Mouse (Mus musculus): Measurements from ENCODE around the gene Srsf6. TPM values are rescaled to one million over a fixed set of nuclear protein-coding genes. Genes with fewer than 3 reads are reported as not detected.

The Srsf6 gene
- polyA plus RNA-seq, 1 experiment: 113 TPM

GRCm38 (mm10) chr2:162943931-162944330, 12.6 kb downstream of the Srsf6 start:
- H3K36me3 ChIP-seq (ENCODE audit: control insufficient read depth, insufficient read depth, low read length): peaks cover 6% of the 10 kb centered on the region; the same call in 1 of the 2 replicates
- H3K4me3 ChIP-seq (ENCODE audit: extremely low read depth, insufficient read depth, insufficient read length): no peak overlapping the region
- TF ChIP-seq POLR2A (IDR thresholded peaks at IDR 0.05; ENCODE audit: low read depth, low read length) (no peak), CTCF (IDR thresholded peaks at IDR 0.05; ENCODE audit: extremely low read depth, insufficient read depth, insufficient read length, insufficient replicate concordance) (no peak)
- H3K4me1 ChIP-seq (ENCODE audit: control insufficient read depth, insufficient read depth, insufficient read length): no peaks in the 10 kb centered on the region; the same call in 1 of the 2 replicates
- no peak for DNase-seq (ENCODE audit: low read depth in 1 of 2, low spot score in 2 of 2)
- WGBS: 17% methylated on average over 11 of the region's 11 CpGs
- H3K27ac ChIP-seq (ENCODE audit: insufficient read depth, low read length): no peak overlapping the region
- peaks cover 3% of the 10 kb centered on the region; the same call in 1 of the 2 replicates for H3K27me3 ChIP-seq (ENCODE audit: control insufficient read depth, insufficient read depth, low read length)

- H3K4me3 ChIP-seq (ENCODE audit: extremely low read depth, insufficient read depth, insufficient read length): no peak overlapping the region
- no peak overlapping the region for H3K27ac ChIP-seq (ENCODE audit: insufficient read depth, low read length)
- no peak for TF ChIP-seq POLR2A (IDR thresholded peaks at IDR 0.05; ENCODE audit: low read depth, low read length)
- no peak for TF ChIP-seq CTCF (IDR thresholded peaks at IDR 0.05; ENCODE audit: extremely low read depth, insufficient read depth, insufficient read length, insufficient replicate concordance)
- no peaks in the 10 kb centered on the region for H3K36me3 ChIP-seq (ENCODE audit: control insufficient read depth, insufficient read depth, low read length)
- 90% methylated on average over 5 of the region's 5 CpGs for WGBS
- DNase-seq (ENCODE audit: low read depth in 1 of 2, low spot score in 2 of 2): no peak
- peaks cover 3% of the 10 kb centered on the region; the same call in 1 of the 2 replicates for H3K27me3 ChIP-seq (ENCODE audit: control insufficient read depth, insufficient read depth, low read length)
- H3K4me1 ChIP-seq (ENCODE audit: control insufficient read depth, insufficient read depth, insufficient read length): no peaks in the 10 kb centered on the region; the same call in 1 of the 2 replicates
Observed at GRCm38 (mm10) chr2:162946964-162947363, 15.6 kb downstream of the Srsf6 start.

GRCm38 (mm10) chr2:162947736-162948135, 16.4 kb downstream of the Srsf6 start:
- Histone ChIP-seq H3K27ac (ENCODE audit: insufficient read depth, low read length) (no peak overlapping the region), H3K4me3 (ENCODE audit: extremely low read depth, insufficient read depth, insufficient read length) (no peak overlapping the region), H3K4me1 (ENCODE audit: control insufficient read depth, insufficient read depth, insufficient read length) (no peaks in the 10 kb centered on the region; the same call in 1 of the 2 replicates), H3K27me3 (ENCODE audit: control insufficient read depth, insufficient read depth, low read length) (peaks cover 3% of the 10 kb centered on the region; the same call in 1 of the 2 replicates), H3K36me3 (ENCODE audit: control insufficient read depth, insufficient read depth, low read length) (no peaks in the 10 kb centered on the region)
- WGBS: 64% methylated on average over 15 of the region's 15 CpGs
- TF ChIP-seq CTCF (IDR thresholded peaks at IDR 0.05; ENCODE audit: extremely low read depth, insufficient read depth, insufficient read length, insufficient replicate concordance) (no peak), POLR2A (IDR thresholded peaks at IDR 0.05; ENCODE audit: low read depth, low read length) (no peak)
- DNase-seq (ENCODE audit: low read depth in 1 of 2, low spot score in 2 of 2): no peak

GRCm38 (mm10) chr2:162948221-162948620, 16.9 kb downstream of the Srsf6 start:
- Histone ChIP-seq H3K4me1 (ENCODE audit: control insufficient read depth, insufficient read depth, insufficient read length) (no peaks in the 10 kb centered on the region; the same call in 1 of the 2 replicates), H3K36me3 (ENCODE audit: control insufficient read depth, insufficient read depth, low read length) (no peaks in the 10 kb centered on the region), H3K4me3 (ENCODE audit: extremely low read depth, insufficient read depth, insufficient read length) (no peak overlapping the region), H3K27ac (ENCODE audit: insufficient read depth, low read length) (no peak overlapping the region), H3K27me3 (ENCODE audit: control insufficient read depth, insufficient read depth, low read length) (peaks cover 3% of the 10 kb centered on the region; the same call in 1 of the 2 replicates)
- no peak for TF ChIP-seq POLR2A (IDR thresholded peaks at IDR 0.05; ENCODE audit: low read depth, low read length)
- TF ChIP-seq CTCF (IDR thresholded peaks at IDR 0.05; ENCODE audit: extremely low read depth, insufficient read depth, insufficient read length, insufficient replicate concordance): no peak
- WGBS: 61% methylated on average over 14 of the region's 14 CpGs
- no peak for DNase-seq (ENCODE audit: low read depth in 1 of 2, low spot score in 2 of 2)

- no peak for DNase-seq (ENCODE audit: low read depth in 1 of 2, low spot score in 2 of 2)
Observed at GRCm38 (mm10) chr2:162950776-162951175, 19.4 kb downstream of the Srsf6 start.

GRCm38 (mm10) chr2:162956843-162957242, 25.5 kb downstream of the Srsf6 start:
- no peak overlapping the region for H3K4me3 ChIP-seq (ENCODE audit: extremely low read depth, insufficient read depth, insufficient read length)
- no peaks in the 10 kb centered on the region for H3K27me3 ChIP-seq (ENCODE audit: control insufficient read depth, insufficient read depth, low read length)
- no peak overlapping the region for H3K27ac ChIP-seq (ENCODE audit: insufficient read depth, low read length)
- TF ChIP-seq CTCF (IDR thresholded peaks at IDR 0.05; ENCODE audit: extremely low read depth, insufficient read depth, insufficient read length, insufficient replicate concordance) (no peak), POLR2A (IDR thresholded peaks at IDR 0.05; ENCODE audit: low read depth, low read length) (no peak)
- WGBS: 86% methylated on average over 2 of the region's 2 CpGs
- H3K4me1 ChIP-seq (ENCODE audit: control insufficient read depth, insufficient read depth, insufficient read length): no peaks in the 10 kb centered on the region
- H3K36me3 ChIP-seq (ENCODE audit: control insufficient read depth, insufficient read depth, low read length): no peaks in the 10 kb centered on the region
- DNase-seq (ENCODE audit: low read depth in 1 of 2, low spot score in 2 of 2): no peak

More at GRCm38 (mm10) chr2:162950776-162951175, 19.4 kb downstream of the Srsf6 start:
- Histone ChIP-seq H3K27ac (ENCODE audit: insufficient read depth, low read length) (no peak overlapping the region), H3K4me1 (ENCODE audit: control insufficient read depth, insufficient read depth, insufficient read length) (no peaks in the 10 kb centered on the region), H3K4me3 (ENCODE audit: extremely low read depth, insufficient read depth, insufficient read length) (no peak overlapping the region), H3K36me3 (ENCODE audit: control insufficient read depth, insufficient read depth, low read length) (no peaks in the 10 kb centered on the region), H3K27me3 (ENCODE audit: control insufficient read depth, insufficient read depth, low read length) (no peaks in the 10 kb centered on the region)
- 97% methylated on average over 2 of the region's 2 CpGs for WGBS
- TF ChIP-seq POLR2A (IDR thresholded peaks at IDR 0.05; ENCODE audit: low read depth, low read length) (no peak), CTCF (IDR thresholded peaks at IDR 0.05; ENCODE audit: extremely low read depth, insufficient read depth, insufficient read length, insufficient replicate concordance) (no peak)

GRCm38 (mm10) chr2:162961321-162961720, 30.0 kb downstream of the Srsf6 start:
- WGBS: 69% methylated on average over 9 of the region's 10 CpGs
- H3K27ac ChIP-seq (ENCODE audit: insufficient read depth, low read length): no peak overlapping the region
- TF ChIP-seq POLR2A (IDR thresholded peaks at IDR 0.05; ENCODE audit: low read depth, low read length): no peak
- TF ChIP-seq CTCF (IDR thresholded peaks at IDR 0.05; ENCODE audit: extremely low read depth, insufficient read depth, insufficient read length, insufficient replicate concordance): no peak
- no peak for DNase-seq (ENCODE audit: low read depth in 1 of 2, low spot score in 2 of 2)
- H3K27me3 ChIP-seq (ENCODE audit: control insufficient read depth, insufficient read depth, low read length): no peaks in the 10 kb centered on the region
- no peak overlapping the region for H3K4me3 ChIP-seq (ENCODE audit: extremely low read depth, insufficient read depth, insufficient read length)
- no peaks in the 10 kb centered on the region for H3K36me3 ChIP-seq (ENCODE audit: control insufficient read depth, insufficient read depth, low read length)
- H3K4me1 ChIP-seq (ENCODE audit: control insufficient read depth, insufficient read depth, insufficient read length): no peaks in the 10 kb centered on the region

All from spleen, adult 2 months (tissue).